ENCODE assay signal across 10 mouse cellular contexts in the genomic region with DNA sequence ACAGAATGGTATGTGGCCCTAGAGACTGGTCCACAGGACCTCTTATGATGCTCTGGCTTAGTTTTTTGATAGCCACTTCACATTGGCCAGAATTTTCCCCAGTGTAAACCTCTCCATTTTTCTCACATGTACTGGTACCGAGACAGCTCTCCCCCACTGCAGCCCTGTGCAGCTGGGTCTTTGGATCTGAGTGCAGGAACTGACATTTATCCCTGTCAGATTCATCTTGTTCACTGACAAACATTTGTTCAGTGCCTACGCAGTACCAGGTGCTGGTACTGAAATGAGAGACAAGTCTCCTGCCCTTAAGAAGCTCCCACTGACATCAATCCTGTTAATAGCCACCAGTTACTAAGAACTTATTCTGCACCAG. TPM values are rescaled to one million over a fixed set of nuclear protein-coding genes. Genes with fewer than 3 reads are reported as not detected.
DNase-seq lines count a peak whose midpoint lies in the region; ATAC-seq and TF ChIP-seq lines count a peak whose summit lies in the region.
"Had no signal": no experiment of that assay in that cellular context is flagged by ENCODE, and none has a peak within 500 bp of the region (broad histone marks: within the 10 kb centered on the region; RNA-seq: fewer than 3 reads in every experiment).

No protein-coding gene starts in this region.

- TF ChIP-seq EP300 in liver, postnatal 0 days (IDR thresholded peaks at IDR 0.05; ENCODE audit: low read depth) = no peak

- H3K9ac ChIP-seq in heart, embryonic 13.5 days = peak overlapping the region; percentile 81
- peak overlapping the region; percentile 39 for H3K9ac ChIP-seq in intestine, embryonic 14.5 days (ENCODE audit: low read length)
- H3K9ac ChIP-seq in liver, postnatal 0 days (replicated peaks) = no peak overlapping the region

- WGBS in heart, embryonic 13.5 days = 64% methylated on average over 2 of the region's 2 CpGs
- WGBS in embryonic facial prominence, embryonic 10.5 days = 73% methylated on average over 2 of the region's 2 CpGs
- WGBS in intestine, embryonic 14.5 days = 40% methylated on average over 2 of the region's 2 CpGs
- WGBS in liver, postnatal 0 days (ENCODE audit: insufficient replicate concordance) = 73% methylated on average over 2 of the region's 2 CpGs

- no peaks in the 10 kb centered on the region for H3K36me3 ChIP-seq in heart, embryonic 13.5 days
- no peaks in the 10 kb centered on the region for H3K36me3 ChIP-seq in embryonic facial prominence, embryonic 10.5 days (replicated peaks)
- H3K36me3 ChIP-seq in intestine, embryonic 14.5 days (ENCODE audit: control insufficient read depth, insufficient read depth, low read length) = no peaks in the 10 kb centered on the region
- H3K36me3 ChIP-seq in liver, postnatal 0 days (replicated peaks; ENCODE audit: insufficient read depth, low read length) = no peaks in the 10 kb centered on the region

- DNase-seq in heart, adult 8-10 months (ENCODE audit: low spot score) = no peak
- no peak for DNase-seq in embryonic facial prominence, embryonic 10.5 days (ENCODE audit: low spot score)
- DNase-seq in intestine, embryonic 14.5 days (ENCODE audit: low spot score) = no peak
- no peak for DNase-seq in liver, postnatal 0 days
- no peak for DNase-seq in adrenal gland, adult 8-10 months
- DNase-seq in thymus, postnatal 25 days = no peak
- no peak for DNase-seq in adrenal gland, postnatal 4 days (ENCODE audit: low spot score in 2 of 2)

- ATAC-seq in heart, embryonic 13.5 days (ENCODE audit: extremely low read depth, insufficient number of reproducible peaks, low FRiP score, low TSS enrichment) = no peak
- no peak for ATAC-seq in intestine, embryonic 14.5 days (replicated peaks; ENCODE audit: low FRiP score, low TSS enrichment, low read depth)
- no peak for ATAC-seq in liver, postnatal 0 days

- H3K4me2 ChIP-seq in heart, embryonic 13.5 days = peak overlapping the region; percentile 83
- peak overlapping the region; percentile 53 for H3K4me2 ChIP-seq in intestine, embryonic 14.5 days (ENCODE audit: low read length)
- H3K4me2 ChIP-seq in liver, postnatal 0 days (ENCODE audit: low read depth, low read length) = peak overlapping the region; percentile 66

- TF ChIP-seq CTCF in liver, postnatal 0 days (IDR thresholded peaks at IDR 0.05; ENCODE audit: low read depth) = no peak

- H3K27me3 ChIP-seq in heart, embryonic 13.5 days (replicated peaks) = 0 out of 2 replicates have a peak, but pooled peaks cover 5% of the 10 kb centered on the region
- H3K27me3 ChIP-seq in embryonic facial prominence, embryonic 10.5 days (replicated peaks; ENCODE audit: low read depth, poor library complexity, severe bottlenecking) = peaks cover 6% of the 10 kb centered on the region; the same call in 1 of the 2 replicates
- no peaks in the 10 kb centered on the region for H3K27me3 ChIP-seq in intestine, embryonic 14.5 days (replicated peaks; ENCODE audit: control insufficient read depth, insufficient read depth, low read length)
- H3K27me3 ChIP-seq in liver, postnatal 0 days (ENCODE audit: insufficient read depth, low read length) = no peaks in the 10 kb centered on the region

- H3K9me3 ChIP-seq in heart, embryonic 13.5 days = no peaks in the 10 kb centered on the region
- H3K9me3 ChIP-seq in embryonic facial prominence, embryonic 10.5 days = no peaks in the 10 kb centered on the region
- no peaks in the 10 kb centered on the region for H3K9me3 ChIP-seq in intestine, embryonic 14.5 days (ENCODE audit: control insufficient read depth, low read length)
- no peaks in the 10 kb centered on the region for H3K9me3 ChIP-seq in liver, postnatal 0 days (ENCODE audit: low read length)

- peak overlapping the region; percentile 50 for H3K4me3 ChIP-seq in heart, embryonic 13.5 days
- peak overlapping the region; percentile 51 for H3K4me3 ChIP-seq in embryonic facial prominence, embryonic 10.5 days
- peak overlapping the region; percentile 24 for H3K4me3 ChIP-seq in intestine, embryonic 14.5 days (ENCODE audit: low read depth, low read length)
- H3K4me3 ChIP-seq in liver, postnatal 0 days (ENCODE audit: low read depth, low read length) = no peak overlapping the region

- H3K27ac ChIP-seq in heart, embryonic 13.5 days (replicated peaks) = no peak overlapping the region
- peak overlapping the region; percentile 68 for H3K27ac ChIP-seq in embryonic facial prominence, embryonic 10.5 days (replicated peaks)
- H3K27ac ChIP-seq in intestine, embryonic 14.5 days (ENCODE audit: low read depth) = peak overlapping the region; percentile 78
- no peak overlapping the region for H3K27ac ChIP-seq in liver, postnatal 0 days (ENCODE audit: low read depth)

- peaks cover 7% of the 10 kb centered on the region for H3K4me1 ChIP-seq in heart, embryonic 13.5 days
- peaks cover 6% of the 10 kb centered on the region for H3K4me1 ChIP-seq in embryonic facial prominence, embryonic 10.5 days
- peaks cover 5% of the 10 kb centered on the region; the same call in 1 of the 2 replicates for H3K4me1 ChIP-seq in intestine, embryonic 14.5 days (replicated peaks; ENCODE audit: control insufficient read depth, insufficient read depth, low read length)
- peaks cover 5% of the 10 kb centered on the region; the same call in 1 of the 2 replicates for H3K4me1 ChIP-seq in liver, postnatal 0 days (ENCODE audit: insufficient read depth)

RNA-seq across cellular contexts. Expression of a gene that starts 12.1 kb away (rescaled TPM):
- polyA plus RNA-seq in heart, embryonic 13.5 days (2015; fragmentation: Nextera tagmentation; extraction: Ambion mirVana) = 0.04 and 0.06 TPM in 2 replicates
- total RNA-seq in heart, adult 8-10 months (2022) = under 1 TPM in 1 of 4 experiments, not detected in 3; 0.25 TPM
- polyA plus RNA-seq in embryonic facial prominence, embryonic 10.5 days (2016; fragmentation: Nextera tagmentation; extraction: Ambion mirVana) = not detected in 2 replicates
- polyA plus RNA-seq in intestine, embryonic 14.5 days (2014; fragmentation: Nextera tagmentation; extraction: Ambion mirVana) = 0.05 TPM in 2 replicates
- polyA plus RNA-seq in liver, postnatal 0 days (2015; fragmentation: Nextera tagmentation; extraction: Ambion mirVana) = 0.27 TPM in 2 replicates
- under 1 TPM in 3 of 4 experiments, not detected in 1; 0.07 to 0.40 (median 0.15) TPM for total RNA-seq in adrenal gland, adult 8-10 months (2022)
- total RNA-seq in adrenal gland, postnatal 4 days (2021) = 10 to 100 TPM in 1 of 2 experiments, under 1 TPM in 1; 0.87 to 12.2 TPM
- total RNA-seq: megakaryocyte progenitor cell, adult 5-6 weeks had no signal
- polyA plus RNA-seq: C2C12 had no signal

RNA-seq across cellular contexts. Expression of a gene that starts 38.9 kb away (rescaled TPM):
- not detected in 2 replicates for polyA plus RNA-seq in heart, embryonic 13.5 days (2015; fragmentation: Nextera tagmentation; extraction: Ambion mirVana)
- not detected for total RNA-seq in heart, adult 8-10 months (2022)
- 0.10 and 0.24 TPM in 2 replicates for polyA plus RNA-seq in embryonic facial prominence, embryonic 10.5 days (2016; fragmentation: Nextera tagmentation; extraction: Ambion mirVana)
- polyA plus RNA-seq in intestine, embryonic 14.5 days (2014; fragmentation: Nextera tagmentation; extraction: Ambion mirVana) = not detected in 2 replicates
- not detected in 2 replicates for polyA plus RNA-seq in liver, postnatal 0 days (2015; fragmentation: Nextera tagmentation; extraction: Ambion mirVana)
- total RNA-seq in adrenal gland, adult 8-10 months (2022) = not detected
- 1 to 10 TPM in 1 of 2 experiments, under 1 TPM in 1; 0.20 to 7.5 TPM for total RNA-seq in adrenal gland, postnatal 4 days (2021)
- total RNA-seq: megakaryocyte progenitor cell, adult 5-6 weeks had no signal
- polyA plus RNA-seq: C2C12 had no signal

Comparison
In these comparisons a context has a peak if more than half of its experiments do, and no peak if none do; other contexts are left out.
1. H3K27ac ChIP-seq: peak in embryonic facial prominence, embryonic 10.5 days (single experiment) and intestine, embryonic 14.5 days (single experiment); none in heart, embryonic 13.5 days (single experiment) and liver, postnatal 0 days (single experiment).
2. Peak in every context shown above with its lines, with median percentiles within 50 percentile points of each other: H3K4me2 ChIP-seq.